Mouse (Mus musculus): ENCODE measurements around the gene Trip4. TPM values are rescaled to one million over a fixed set of nuclear protein-coding genes. Genes with fewer than 3 reads are reported as not detected.

The Trip4 gene
- polyA plus RNA-seq (2016; fragmentation: Nextera tagmentation; extraction: Ambion mirVana), result 29.8 and 32.5 TPM in 2 replicates

- WGBS, result under 1% methylated on average over 38 of the region's 38 CpGs
- H3K27ac ChIP-seq, result peak within 1 kb of the TSS; percentile 93
Measured at GRCm38 (mm10) chr9:65908394-65909300, at the start of gene Trip4, which contains the start of gene Csnk1g1. TSS of gene Trip4 (minus strand) at chr9:65908794. TSS of gene Csnk1g1 (plus strand) at chr9:65908924.

GRCm38 (mm10) chr9:65951082-65951587 is 42.5 kb upstream of the Trip4 start:
- WGBS, result 88% methylated on average over 3 of the region's 3 CpGs
- no peak overlapping the region for H3K27ac ChIP-seq
- no peaks in the 10 kb centered on the region for H3K9me3 ChIP-seq (replicated peaks)
- no peaks in the 10 kb centered on the region for H3K27me3 ChIP-seq (ENCODE audit: low read depth, poor library complexity, severe bottlenecking)
- H3K36me3 ChIP-seq, result peaks cover 22% of the 10 kb centered on the region
- DNase-seq (ENCODE audit: low spot score), result no peak
- no peaks in the 10 kb centered on the region for H3K4me1 ChIP-seq
- no peak overlapping the region for H3K4me3 ChIP-seq

More at GRCm38 (mm10) chr9:65908394-65909300, at the start of gene Trip4, which contains the start of gene Csnk1g1:
- Histone ChIP-seq H3K4me1 (peaks cover 7% of the 10 kb centered on the region), H3K4me3 (peak within 1 kb of the TSS; percentile 93), H3K9me3 (replicated peaks) (no peaks in the 10 kb centered on the region), H3K36me3 (peaks cover 30% of the 10 kb centered on the region), H3K27me3 (ENCODE audit: low read depth, poor library complexity, severe bottlenecking) (no peaks in the 10 kb centered on the region)
- peak; percentile 92 for DNase-seq (ENCODE audit: low spot score)

- WGBS, result 89% methylated on average over 2 of the region's 2 CpGs
Measured at GRCm38 (mm10) chr9:65937566-65937965, 29.0 kb upstream of the Trip4 start.

GRCm38 (mm10) chr9:65929826-65930225 is 21.2 kb upstream of the Trip4 start:
- no peaks in the 10 kb centered on the region for H3K27me3 ChIP-seq (ENCODE audit: low read depth, poor library complexity, severe bottlenecking)
- H3K4me1 ChIP-seq, result no peaks in the 10 kb centered on the region
- no peak for DNase-seq (ENCODE audit: low spot score)
- no peak overlapping the region for H3K4me3 ChIP-seq
- no peaks in the 10 kb centered on the region for H3K9me3 ChIP-seq (replicated peaks)
- no peak overlapping the region for H3K27ac ChIP-seq
- no peaks in the 10 kb centered on the region for H3K36me3 ChIP-seq

More at GRCm38 (mm10) chr9:65937566-65937965, 29.0 kb upstream of the Trip4 start:
- H3K36me3 ChIP-seq, result no peaks in the 10 kb centered on the region
- H3K27me3 ChIP-seq (ENCODE audit: low read depth, poor library complexity, severe bottlenecking), result no peaks in the 10 kb centered on the region
- no peaks in the 10 kb centered on the region for H3K9me3 ChIP-seq (replicated peaks)
- no peak for DNase-seq (ENCODE audit: low spot score)
- no peaks in the 10 kb centered on the region for H3K4me1 ChIP-seq
- H3K4me3 ChIP-seq, result no peak overlapping the region
- no peak overlapping the region for H3K27ac ChIP-seq

GRCm38 (mm10) chr9:65928456-65928855 is 19.9 kb upstream of the Trip4 start:
- H3K4me1 ChIP-seq, result no peaks in the 10 kb centered on the region
- H3K9me3 ChIP-seq (replicated peaks), result no peaks in the 10 kb centered on the region
- H3K4me3 ChIP-seq, result no peak overlapping the region
- no peaks in the 10 kb centered on the region for H3K36me3 ChIP-seq
- no peak overlapping the region for H3K27ac ChIP-seq
- H3K27me3 ChIP-seq (ENCODE audit: low read depth, poor library complexity, severe bottlenecking), result no peaks in the 10 kb centered on the region
- no peak for DNase-seq (ENCODE audit: low spot score)

GRCm38 (mm10) chr9:65917015-65917414 is 8.4 kb upstream of the Trip4 start:
- DNase-seq (ENCODE audit: low spot score), result no peak

GRCm38 (mm10) chr9:65913976-65914375 is 5.4 kb upstream of the Trip4 start:
- 88% methylated on average over 2 of the region's 2 CpGs for WGBS
- no peak overlapping the region for H3K4me3 ChIP-seq
- no peaks in the 10 kb centered on the region for H3K9me3 ChIP-seq (replicated peaks)
- H3K27me3 ChIP-seq (ENCODE audit: low read depth, poor library complexity, severe bottlenecking), result no peaks in the 10 kb centered on the region
- DNase-seq (ENCODE audit: low spot score), result no peak
- no peak overlapping the region for H3K27ac ChIP-seq
- no peaks in the 10 kb centered on the region for H3K36me3 ChIP-seq
- peaks cover 7% of the 10 kb centered on the region for H3K4me1 ChIP-seq

More at GRCm38 (mm10) chr9:65917015-65917414, 8.4 kb upstream of the Trip4 start:
- 82% methylated on average over 1 of the region's 1 CpGs for WGBS
- Histone ChIP-seq H3K27me3 (ENCODE audit: low read depth, poor library complexity, severe bottlenecking) (no peaks in the 10 kb centered on the region), H3K9me3 (replicated peaks) (no peaks in the 10 kb centered on the region), H3K27ac (no peak overlapping the region), H3K36me3 (no peaks in the 10 kb centered on the region), H3K4me1 (no peaks in the 10 kb centered on the region), H3K4me3 (no peak overlapping the region)

- H3K27ac ChIP-seq, result peak overlapping the region; percentile 93
- WGBS, result 9% methylated on average over 4 of the region's 4 CpGs
- DNase-seq (ENCODE audit: low spot score), result no peak
- peaks cover 18% of the 10 kb centered on the region for H3K36me3 ChIP-seq
- no peaks in the 10 kb centered on the region for H3K9me3 ChIP-seq (replicated peaks)
- no peaks in the 10 kb centered on the region for H3K27me3 ChIP-seq (ENCODE audit: low read depth, poor library complexity, severe bottlenecking)
- H3K4me1 ChIP-seq, result peaks cover 7% of the 10 kb centered on the region
- H3K4me3 ChIP-seq, result peak overlapping the region; percentile 93
Measured at GRCm38 (mm10) chr9:65909837-65910236, 1.2 kb upstream of the Trip4 start.

GRCm38 (mm10) chr9:65909301-65909801 is 757 bp upstream of the Trip4 start:
- Histone ChIP-seq H3K4me3 (peak overlapping the region; percentile 93), H3K27ac (peak overlapping the region; percentile 93), H3K9me3 (replicated peaks) (no peaks in the 10 kb centered on the region), H3K4me1 (peaks cover 7% of the 10 kb centered on the region), H3K36me3 (peaks cover 23% of the 10 kb centered on the region), H3K27me3 (ENCODE audit: low read depth, poor library complexity, severe bottlenecking) (no peaks in the 10 kb centered on the region)
- WGBS, result under 1% methylated on average over 34 of the region's 34 CpGs
- DNase-seq (ENCODE audit: low spot score), result no peak

- Histone ChIP-seq H3K9me3 (replicated peaks) (no peaks in the 10 kb centered on the region), H3K27ac (no peak overlapping the region), H3K4me3 (no peak overlapping the region), H3K36me3 (peaks cover 82% of the 10 kb centered on the region), H3K4me1 (no peaks in the 10 kb centered on the region; the same call in 1 of the 2 replicates), H3K27me3 (ENCODE audit: low read depth, poor library complexity, severe bottlenecking) (no peaks in the 10 kb centered on the region)
- no peak for DNase-seq (ENCODE audit: low spot score)
Measured at GRCm38 (mm10) chr9:65903419-65903818, 5.2 kb downstream of the Trip4 start.

GRCm38 (mm10) chr9:65902879-65903278 is 5.7 kb downstream of the Trip4 start:
- Histone ChIP-seq H3K9me3 (replicated peaks) (no peaks in the 10 kb centered on the region), H3K4me1 (no peaks in the 10 kb centered on the region; the same call in 1 of the 2 replicates), H3K4me3 (no peak overlapping the region), H3K27me3 (ENCODE audit: low read depth, poor library complexity, severe bottlenecking) (no peaks in the 10 kb centered on the region), H3K36me3 (peaks cover 87% of the 10 kb centered on the region), H3K27ac (no peak overlapping the region)
- WGBS, result 94% methylated on average over 3 of the region's 3 CpGs
- DNase-seq (ENCODE audit: low spot score), result no peak

GRCm38 (mm10) chr9:65896977-65897376 is 11.6 kb downstream of the Trip4 start:
- Histone ChIP-seq H3K27me3 (ENCODE audit: low read depth, poor library complexity, severe bottlenecking) (no peaks in the 10 kb centered on the region), H3K36me3 (peaks cover 99% of the 10 kb centered on the region)
- WGBS, result 93% methylated on average over 2 of the region's 2 CpGs

GRCm38 (mm10) chr9:65891126-65891525 is 17.5 kb downstream of the Trip4 start:
- Histone ChIP-seq H3K36me3 (peaks cover 46% of the 10 kb centered on the region), H3K27me3 (ENCODE audit: low read depth, poor library complexity, severe bottlenecking) (no peaks in the 10 kb centered on the region), H3K9me3 (replicated peaks) (no peaks in the 10 kb centered on the region), H3K27ac (peak overlapping the region; percentile 93), H3K4me1 (peaks cover 14% of the 10 kb centered on the region), H3K4me3 (peak overlapping the region; percentile 79)
- peak; percentile 47 for DNase-seq (ENCODE audit: low spot score)
- whole genome bisulfite sequencing, result 4% methylated on average over 5 of the region's 5 CpGs

More at GRCm38 (mm10) chr9:65896977-65897376, 11.6 kb downstream of the Trip4 start:
- Histone ChIP-seq H3K9me3 (replicated peaks) (no peaks in the 10 kb centered on the region), H3K4me1 (peaks cover 6% of the 10 kb centered on the region), H3K27ac (no peak overlapping the region), H3K4me3 (no peak overlapping the region)
- DNase-seq (ENCODE audit: low spot score), result no peak

Measured in limb, embryonic 10.5 days (tissue).